Mouse (Mus musculus) embryo, embryonic 11.5 days (tissue): ENCODE results near the gene Zdhhc25.
A peak's percentile ranks its signal among the peaks of the same experiment; 100 is the strongest.

Source experiments
- DNase-seq: peaks from one replicate; pipeline ENCODE4 v3.0.0-alpha.2; 2012; ENCODE audit warnings: low read depth, low spot score

Gene Zdhhc25

GRCm38 (mm10) chr15:88628801-88629356, 28.8 kb downstream of the Zdhhc25 start:
- DNase-seq, result no peak

- no peak for DNase-seq
These were observed 35.1 kb downstream of the Zdhhc25 start for GRCm38 (mm10) chr15:88635205-88635604.

GRCm38 (mm10) chr15:88651019-88651418, 50.9 kb downstream of the Zdhhc25 start:
- peak; percentile 46 for DNase-seq
